Mouse (Mus musculus) olfactory bulb, adult 2 months (tissue): Measurements from ENCODE around the gene Grm8.

Experiments used
- CTCF ChIP-seq: fragments of 200-500 bp; IDR thresholded peaks from 2 replicates; pipeline ENCODE4 v1.5.1; 2012; ENCODE audit warnings: low read depth, mild to moderate bottlenecking, low read length, moderate library complexity; ENCODE audit not compliant: insufficient read depth
- POLR2A ChIP-seq: fragments of 200-500 bp; IDR thresholded peaks from 2 replicates; pipeline ENCODE4 v1.6.1; 2012; ENCODE audit warnings: mild to moderate bottlenecking, low read depth, low read length, moderate library complexity; ENCODE audit not compliant: insufficient read depth

DNA sequence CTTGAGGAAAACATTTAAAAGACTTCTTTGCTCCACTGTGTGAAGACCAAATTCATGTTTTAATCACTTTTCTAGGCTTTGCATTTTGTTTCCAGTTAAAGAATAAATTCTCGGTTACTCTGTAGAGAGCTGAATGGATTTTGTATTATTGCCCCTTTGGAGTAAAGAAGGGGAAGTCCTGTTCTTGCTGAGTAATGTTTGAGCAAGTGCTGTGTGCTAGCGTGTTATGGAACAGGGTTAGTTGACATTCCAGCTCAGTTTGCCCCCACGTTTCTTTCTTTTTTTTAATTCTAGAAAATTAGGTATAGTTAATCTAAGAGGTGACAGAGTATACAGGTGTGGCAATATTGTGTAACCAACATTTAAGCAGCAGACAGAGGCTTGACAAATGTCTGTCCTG is 35.0 kb downstream of the Grm8 start:
- no peak for TF ChIP-seq CTCF
- TF ChIP-seq POLR2A, result no peak
